Mouse (Mus musculus) olfactory bulb, adult 2 months (tissue): ENCODE measurements around the gene Adam8. TPM values are rescaled to one million over a fixed set of nuclear protein-coding genes. Genes with fewer than 3 reads are reported as not detected.

ENCODE experiments used
- H3K27ac ChIP-seq: fragments of 200-500 bp; 2 replicates; pipeline ENCODE4 v1.5.1; 2012; ENCODE audit warnings: low read depth, low read length; ENCODE audit not compliant: insufficient read depth
- H3K4me1 ChIP-seq: fragments of 200-500 bp; 2 replicates; pipeline ENCODE4 v1.6.1; 2012; ENCODE audit warnings: low read length; ENCODE audit not compliant: control insufficient read depth, insufficient read depth
- H3K4me3 ChIP-seq: fragments of 200-500 bp; 2 replicates; pipeline ENCODE4 v1.5.1; 2012; ENCODE audit warnings: mild to moderate bottlenecking, low read depth, low read length, moderate library complexity; ENCODE audit not compliant: insufficient read depth
- CTCF ChIP-seq: fragments of 200-500 bp; IDR thresholded peaks from 2 replicates; pipeline ENCODE4 v1.5.1; 2012; ENCODE audit warnings: low read depth, mild to moderate bottlenecking, low read length, moderate library complexity; ENCODE audit not compliant: insufficient read depth
- POLR2A ChIP-seq: fragments of 200-500 bp; IDR thresholded peaks from 2 replicates; pipeline ENCODE4 v1.6.1; 2012; ENCODE audit warnings: mild to moderate bottlenecking, low read depth, low read length, moderate library complexity; ENCODE audit not compliant: insufficient read depth
- WGBS: fragments of 180-500 bp; shearing (Covaris S2); methylation state at CpG from one replicate; pipeline ENCODE4 v1.1.7; 2018; 5-methylcytosine and 5-hydroxymethylcytosine counted together
- polyA plus RNA-seq: library from polyadenylated mRNA; stranded (reverse); fragments of >200 nt; gene quantifications from 2 replicates; pipeline ENCODE4 v1.2.4, GENCODE M21; 2012; ENCODE audit warnings: low replicate concordance; ENCODE audit not compliant: missing spikeins, insufficient read depth, insufficient read length

Adam8 gene
- polyA plus RNA-seq, 1 experiment: not detected

GRCm38 (mm10) chr7:139955505-139955904, 36.9 kb downstream of the Adam8 start:
- peaks cover 7% of the 10 kb centered on the region for H3K4me1 ChIP-seq
- H3K27ac ChIP-seq: no peak overlapping the region
- no peak overlapping the region for H3K4me3 ChIP-seq
- WGBS: 95% methylated on average over 4 of the region's 4 CpGs
- no peak for TF ChIP-seq POLR2A
- TF ChIP-seq CTCF: no peak

- WGBS: 75% methylated on average over 6 of the region's 6 CpGs
- no peak for TF ChIP-seq CTCF
- no peak overlapping the region for H3K4me3 ChIP-seq
Measured at GRCm38 (mm10) chr7:139951991-139952633, 40.2 kb downstream of the Adam8 start.

GRCm38 (mm10) chr7:139951079-139951478, 41.3 kb downstream of the Adam8 start:
- H3K4me3 ChIP-seq: peak overlapping the region; percentile 46; the same call in 1 of the 2 replicates
- H3K27ac ChIP-seq: no peak overlapping the region
- peaks cover 14% of the 10 kb centered on the region for H3K4me1 ChIP-seq
- WGBS: 11% methylated on average over 16 of the region's 16 CpGs
- no peak for TF ChIP-seq POLR2A
- no peak for TF ChIP-seq CTCF

More at GRCm38 (mm10) chr7:139951991-139952633, 40.2 kb downstream of the Adam8 start:
- H3K4me1 ChIP-seq: peaks cover 14% of the 10 kb centered on the region
- H3K27ac ChIP-seq: no peak overlapping the region

GRCm38 (mm10) chr7:139950283-139950971, 41.9 kb downstream of the Adam8 start:
- 2% methylated on average over 33 of the region's 33 CpGs for WGBS
- H3K27ac ChIP-seq: no peak overlapping the region
- TF ChIP-seq POLR2A (no peak), CTCF (no peak)
- peak overlapping the region; percentile 46 for H3K4me3 ChIP-seq
- H3K4me1 ChIP-seq: peaks cover 14% of the 10 kb centered on the region

GRCm38 (mm10) chr7:139949893-139950282, 42.5 kb downstream of the Adam8 start:
- 20% methylated on average over 15 of the region's 15 CpGs for WGBS

GRCm38 (mm10) chr7:139946032-139946431, 46.3 kb downstream of the Adam8 start:
- TF ChIP-seq POLR2A (no peak), CTCF (no peak)
- H3K4me1 ChIP-seq: peaks cover 24% of the 10 kb centered on the region
- H3K27ac ChIP-seq: no peak overlapping the region
- H3K4me3 ChIP-seq: no peak overlapping the region
- WGBS: 71% methylated on average over 5 of the region's 5 CpGs

More at GRCm38 (mm10) chr7:139949893-139950282, 42.5 kb downstream of the Adam8 start:
- TF ChIP-seq CTCF: no peak
- H3K4me3 ChIP-seq: peak overlapping the region; percentile 46
- H3K27ac ChIP-seq: no peak overlapping the region
- H3K4me1 ChIP-seq: peaks cover 14% of the 10 kb centered on the region

- TF ChIP-seq POLR2A: no peak
- TF ChIP-seq CTCF: no peak
- 66% methylated on average over 5 of the region's 5 CpGs for WGBS
Measured at GRCm38 (mm10) chr7:139945516-139945915, 46.8 kb downstream of the Adam8 start.

GRCm38 (mm10) chr7:139944291-139945240, 47.8 kb downstream of the Adam8 start:
- 10% methylated on average over 68 of the region's 68 CpGs for WGBS
- H3K4me1 ChIP-seq: peaks cover 17% of the 10 kb centered on the region
- peak overlapping the region; percentile 0 for H3K4me3 ChIP-seq
- TF ChIP-seq POLR2A (no peak), CTCF (no peak)
- no peak overlapping the region for H3K27ac ChIP-seq

More at GRCm38 (mm10) chr7:139945516-139945915, 46.8 kb downstream of the Adam8 start:
- Histone ChIP-seq H3K4me1 (peaks cover 20% of the 10 kb centered on the region), H3K4me3 (no peak overlapping the region), H3K27ac (no peak overlapping the region)
